Mouse (Mus musculus) spleen, adult 2 months (tissue): ENCODE measurements around the gene Ets1.

ENCODE experiments used
- CTCF ChIP-seq: fragments of 200-500 bp; IDR thresholded peaks from 2 replicates; pipeline ENCODE4 v1.5.1; 2011; ENCODE audit warnings: mild to moderate bottlenecking, inconsistent platforms; ENCODE audit not compliant: insufficient read depth, insufficient read length, insufficient replicate concordance; ENCODE audit errors: extremely low read depth
- POLR2A ChIP-seq: fragments of 200-500 bp; IDR thresholded peaks from 2 replicates; pipeline ENCODE4 v1.6.1; 2011; ENCODE audit warnings: low read depth, low read length, inconsistent platforms

DNA sequence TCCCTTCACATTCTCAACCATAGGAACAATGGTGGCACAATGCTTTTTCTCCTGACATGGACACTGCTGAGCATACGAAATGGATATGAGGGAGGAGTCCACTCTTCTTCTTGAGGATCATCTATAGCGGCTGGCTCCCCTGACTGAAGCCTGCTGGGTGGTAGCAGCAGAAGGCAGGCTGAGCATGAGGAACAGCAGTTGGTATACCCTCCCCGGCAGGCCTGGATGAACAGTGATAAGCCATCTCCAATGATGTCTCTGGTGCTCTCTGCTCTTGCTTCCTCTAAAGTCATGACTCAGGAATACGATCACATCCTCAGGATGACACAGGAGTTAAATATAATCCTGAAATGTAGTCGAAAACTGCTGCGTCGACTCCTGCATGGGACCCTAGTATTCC, 32.9 kb upstream of the Ets1 start:
- no peak for TF ChIP-seq POLR2A
- TF ChIP-seq CTCF = no peak
